Mouse (Mus musculus) lung, embryonic 15.5 days (tissue): ENCODE data around the gene Zfp593. TPM values are rescaled to one million over a fixed set of nuclear protein-coding genes. Genes with fewer than 3 reads are reported as not detected.

Experiments used
- ATAC-seq: fragments of 200-750 bp; cut with Nextera tagmentation; 2 replicates; pipeline ENCODE4 v1.8.0; 2017; ENCODE audit warnings: moderate number of reproducible peaks, borderline replicate concordance; ENCODE audit not compliant: low FRiP score, low TSS enrichment; ENCODE audit errors: extremely low read depth
- H3K27ac ChIP-seq: fragments of 300-500 bp; sonication (generic); 2 replicates; pipeline ENCODE4 v1.5.1; 2015; ENCODE audit warnings: moderate library complexity, mild to moderate bottlenecking, inconsistent platforms
- H3K27me3 ChIP-seq: fragments of 300-500 bp; sonication (generic); 2 replicates; pipeline ENCODE4 v1.6.1; 2015; ENCODE audit warnings: inconsistent platforms
- H3K36me3 ChIP-seq: fragments of 300-500 bp; sonication (generic); 2 replicates; pipeline ENCODE4 v1.6.1; 2015; ENCODE audit warnings: inconsistent platforms
- H3K4me1 ChIP-seq: fragments of 300-500 bp; sonication (generic); 2 replicates; pipeline ENCODE4 v1.6.1; 2015; ENCODE audit warnings: inconsistent platforms
- H3K4me2 ChIP-seq: fragments of 300-500 bp; sonication (generic); 2 replicates; pipeline ENCODE4 v1.6.1; 2015; ENCODE audit warnings: inconsistent platforms, mild to moderate bottlenecking, moderate library complexity
- H3K4me3 ChIP-seq: fragments of 300-500 bp; sonication (generic); 2 replicates; pipeline ENCODE4 v1.5.1; 2015; ENCODE audit warnings: mild to moderate bottlenecking, inconsistent platforms
- H3K9ac ChIP-seq: fragments of 300-500 bp; sonication (generic); 2 replicates; pipeline ENCODE4 v1.6.1; 2015; ENCODE audit warnings: inconsistent platforms
- H3K9me3 ChIP-seq: fragments of 300-500 bp; sonication (generic); 2 replicates; pipeline ENCODE4 v1.6.1; 2016; ENCODE audit warnings: inconsistent platforms
- WGBS: fragments of 180-500 bp; shearing (Covaris S2); methylation state at CpG from one replicate; pipeline ENCODE4 v1.1.7; 2015; 5-methylcytosine and 5-hydroxymethylcytosine counted together
- polyA plus RNA-seq: library from polyadenylated mRNA; unstranded; fragments of >200 nt; fragmentation: Nextera tagmentation; extraction: Ambion mirVana; gene quantifications from 2 replicates; pipeline ENCODE4 v1.2.1, GENCODE M21; 2015

The Zfp593 gene
- polyA plus RNA-seq, 1 experiment from 2014 or later = 15.2 TPM

DNA sequence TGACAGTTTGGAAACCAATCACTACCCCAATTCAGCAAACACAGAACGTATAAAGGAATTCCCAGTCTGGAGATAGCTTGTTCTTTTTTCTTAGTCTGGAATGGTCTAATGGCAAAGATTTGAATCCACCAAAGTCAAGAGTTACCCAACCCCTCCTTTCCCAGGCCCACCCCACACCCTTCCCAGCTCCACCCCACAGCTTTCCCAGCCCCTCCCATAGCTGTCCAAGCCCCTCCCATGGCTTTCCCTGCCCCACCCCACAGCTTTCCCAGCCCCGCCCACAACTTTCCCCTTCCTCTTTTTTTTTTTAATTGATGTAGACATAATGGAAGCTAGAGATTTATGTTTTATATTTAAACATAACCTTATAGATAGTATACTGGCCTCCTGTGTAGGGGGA is 46.0 kb downstream of the Zfp593 start:
- H3K9ac ChIP-seq = no peak overlapping the region
- 70% methylated on average over 2 of the region's 2 CpGs for WGBS
- no peaks in the 10 kb centered on the region for H3K4me1 ChIP-seq
- no peak for ATAC-seq
- H3K4me2 ChIP-seq = no peak overlapping the region
- H3K36me3 ChIP-seq = no peaks in the 10 kb centered on the region
- no peaks in the 10 kb centered on the region for H3K9me3 ChIP-seq
- H3K27ac ChIP-seq = no peak overlapping the region
- no peaks in the 10 kb centered on the region for H3K27me3 ChIP-seq
- H3K4me3 ChIP-seq = no peak overlapping the region

Other genes starting within 250 kb of the Zfp593 start
- 44.4 and 47.3 TPM in 2 replicates for gene Dhdds, start 244.7 kb downstream of the Zfp593 start, polyA plus RNA-seq
- 0.10 and 0.15 TPM in 2 replicates for gene Lin28a, start 226.8 kb downstream of the Zfp593 start, polyA plus RNA-seq
- not detected in 2 replicates for gene Zfp683, start 191.8 kb downstream of the Zfp593 start, polyA plus RNA-seq
- gene Crybg2, start 184.8 kb downstream of the Zfp593 start, polyA plus RNA-seq = 3.0 and 5.6 TPM in 2 replicates
- 18.3 and 19.7 TPM in 2 replicates for gene Cd52, start 150.5 kb downstream of the Zfp593 start, polyA plus RNA-seq
- gene Ubxn11, start 143.0 kb downstream of the Zfp593 start, polyA plus RNA-seq = 9.1 and 9.6 TPM in 2 replicates
- gene Sh3bgrl3, start 116.8 kb downstream of the Zfp593 start, polyA plus RNA-seq = 406 and 408 TPM in 2 replicates
- 37.8 and 45.3 TPM in 2 replicates for gene Cep85, start 58.5 kb downstream of the Zfp593 start, polyA plus RNA-seq
- not detected in 2 replicates for gene Gm7534, start 42.6 kb downstream of the Zfp593 start, polyA plus RNA-seq
- 0.18 and 0.19 TPM in 2 replicates for gene Catsper4, start 18.2 kb downstream of the Zfp593 start, polyA plus RNA-seq
- gene Cnksr1, start 7.2 kb downstream of the Zfp593 start, polyA plus RNA-seq = 10.1 and 10.9 TPM in 2 replicates
- 0.45 and 0.52 TPM in 2 replicates for gene E130218I03Rik, start 1.9 kb downstream of the Zfp593 start, polyA plus RNA-seq
- not detected in 2 replicates for gene Gm30191, start 1.3 kb upstream of the Zfp593 start, polyA plus RNA-seq
- 11.0 and 12.5 TPM in 2 replicates for gene Grrp1, start 8.5 kb upstream of the Zfp593 start, polyA plus RNA-seq
- gene Pdik1l, start 42.3 kb upstream of the Zfp593 start, polyA plus RNA-seq = 21.0 and 23.2 TPM in 2 replicates
- 3.3 and 4.3 TPM in 2 replicates for gene Trim63, start 69.5 kb upstream of the Zfp593 start, polyA plus RNA-seq
- 0.26 and 0.43 TPM in 2 replicates for gene Slc30a2, start 97.6 kb upstream of the Zfp593 start, polyA plus RNA-seq
- 2.7 and 2.8 TPM in 2 replicates for gene Extl1, start 138.3 kb upstream of the Zfp593 start, polyA plus RNA-seq
- gene Pafah2, start 150.7 kb upstream of the Zfp593 start, polyA plus RNA-seq = 10.6 and 12.6 TPM in 2 replicates
- gene Stmn1, start 222.7 kb upstream of the Zfp593 start, polyA plus RNA-seq = 1,835 and 1,898 TPM in 2 replicates